Comparison of ENCODE assay signal across 8 mouse cellular contexts in the genomic region with DNA sequence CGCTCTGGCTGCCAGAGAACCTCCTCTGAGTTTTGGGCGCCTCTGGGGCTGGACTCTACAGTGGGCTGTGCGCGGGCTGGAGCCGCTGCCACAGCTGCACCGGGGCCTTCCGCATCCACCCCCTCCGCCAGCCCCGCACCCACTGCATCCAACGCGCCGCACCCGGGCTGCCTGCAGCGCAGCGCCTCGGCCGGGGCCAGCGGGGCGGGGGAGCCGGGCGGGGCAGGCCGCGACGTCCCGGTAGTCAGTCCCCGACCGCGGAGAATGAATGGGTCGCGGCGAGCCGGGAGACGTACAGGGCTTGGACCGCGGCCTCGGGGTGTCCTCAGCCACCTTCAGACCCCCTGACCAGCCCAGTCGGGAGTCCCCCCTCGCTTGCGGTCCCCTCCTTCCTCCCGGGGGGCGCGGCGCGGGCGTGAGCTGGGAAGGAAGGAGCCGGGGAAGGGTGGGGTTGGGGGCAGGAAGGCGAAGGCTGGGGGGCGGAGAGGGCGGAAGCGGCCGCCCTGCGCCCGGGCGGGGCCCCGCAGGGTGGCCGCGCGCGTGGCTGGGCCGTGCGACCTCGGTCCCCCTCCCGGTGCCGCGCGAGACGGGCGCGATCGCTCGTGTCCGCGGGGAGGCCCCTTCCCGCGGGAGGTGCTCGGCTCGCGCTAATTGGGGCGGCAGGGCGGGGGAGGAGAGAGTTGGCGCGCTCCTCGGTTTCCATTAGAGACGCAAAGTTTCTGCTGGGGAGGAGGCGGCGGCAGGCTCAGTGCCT. TPM values are rescaled to one million over a fixed set of nuclear protein-coding genes. Genes with fewer than 3 reads are reported as not detected.
A peak's percentile ranks its signal among the peaks of the same experiment; 100 is the strongest.
DNase-seq lines count a peak whose midpoint lies in the region; ATAC-seq and TF ChIP-seq lines count a peak whose summit lies in the region.

No protein-coding gene starts in this region.

- DNase-seq in 3134 (ENCODE audit: extremely low read depth, insufficient read length, low spot score) (peak; percentile 74), liver (peak; percentile 80)
- DNase-seq in adrenal gland, postnatal 10 days: peak; percentile 79
- peak; percentile 72 for DNase-seq in embryonic facial prominence, embryonic 10.5 days (ENCODE audit: low spot score)
- DNase-seq in heart, adult 2 months: peak; percentile 86 to 88
- peak; percentile 78 for DNase-seq in kidney, adult 18-20 months
- DNase-seq in midbrain, postnatal 0 days (ENCODE audit: low spot score): peak; percentile 66
- DNase-seq in spleen, postnatal 36 days (ENCODE audit: low spot score in 2 of 2): peak; percentile 66 to 72

- no peaks in the 10 kb centered on the region; the same call in 1 of the 2 replicates for H3K27me3 ChIP-seq in embryonic facial prominence, embryonic 10.5 days (replicated peaks; ENCODE audit: low read depth, poor library complexity, severe bottlenecking)
- H3K27me3 ChIP-seq in heart, adult 2 months (ENCODE audit: control insufficient read depth, insufficient read depth, low read length): no peaks in the 10 kb centered on the region
- no peaks in the 10 kb centered on the region for H3K27me3 ChIP-seq in midbrain, postnatal 0 days (ENCODE audit: insufficient read depth, low read length)

- H3K4me2 ChIP-seq in midbrain, postnatal 0 days (ENCODE audit: low read depth, low read length, poor library complexity, severe bottlenecking): peak overlapping the region; percentile 91

- no peaks in the 10 kb centered on the region for H3K9me3 ChIP-seq in embryonic facial prominence, embryonic 10.5 days
- no peaks in the 10 kb centered on the region for H3K9me3 ChIP-seq in midbrain, postnatal 0 days (ENCODE audit: low read length)

- peak; percentile 81 for ATAC-seq in midbrain, postnatal 0 days (ENCODE audit: low FRiP score)

- WGBS in embryonic facial prominence, embryonic 10.5 days: under 1% methylated on average over 85 of the region's 86 CpGs
- WGBS in heart, adult 2 months: 1% methylated on average over 82 of the region's 86 CpGs
- 0% methylated on average over 47 of the region's 86 CpGs for WGBS in midbrain, postnatal 0 days

- peak overlapping the region; percentile 93 for H3K27ac ChIP-seq in embryonic facial prominence, embryonic 10.5 days (replicated peaks)
- H3K27ac ChIP-seq in heart, adult 2 months: peak overlapping the region; percentile 96
- peak overlapping the region; percentile 91 for H3K27ac ChIP-seq in midbrain, postnatal 0 days (ENCODE audit: low read depth, low read length)

- peaks cover 29% of the 10 kb centered on the region for H3K36me3 ChIP-seq in embryonic facial prominence, embryonic 10.5 days (replicated peaks)
- peaks cover 29% of the 10 kb centered on the region for H3K36me3 ChIP-seq in heart, adult 2 months (ENCODE audit: control insufficient read depth, insufficient read depth, low read length)
- H3K36me3 ChIP-seq in midbrain, postnatal 0 days (ENCODE audit: insufficient read depth, low read length): peaks cover 20% of the 10 kb centered on the region

- H3K4me1 ChIP-seq in embryonic facial prominence, embryonic 10.5 days: peaks cover 29% of the 10 kb centered on the region
- H3K4me1 ChIP-seq in heart, adult 2 months (ENCODE audit: control insufficient read depth, insufficient read depth, low read length): peaks cover 10% of the 10 kb centered on the region
- peaks cover 13% of the 10 kb centered on the region for H3K4me1 ChIP-seq in midbrain, postnatal 0 days (ENCODE audit: insufficient read depth, low read length)

- H3K9ac ChIP-seq in heart, adult 2 months (ENCODE audit: low read depth, low read length): peak overlapping the region; percentile 90
- H3K9ac ChIP-seq in midbrain, postnatal 0 days (replicated peaks; ENCODE audit: low read length, poor library complexity, severe bottlenecking): peak overlapping the region; percentile 91

- 0 out of 2 replicates have a peak, but pooled peaks have one; percentile 6 for TF ChIP-seq POLR2A in heart, adult 2 months (IDR thresholded peaks at IDR 0.05; ENCODE audit: insufficient read depth, low read depth, low read length)

- peaks cover 8% of the 10 kb centered on the region for H3K79me2 ChIP-seq in heart, adult 2 months (replicated peaks; ENCODE audit: control insufficient read depth, insufficient read depth, low read length)

- intact Hi-C loops in heart, adult 2 months (cut with DNase I): loop anchor here (1.0 to 5.0 kb wide), 4 partner anchors 12 to 327 kb away; partner anchors contain the start of gene Nrde2

- TF ChIP-seq EP300 in heart, adult 2 months (IDR thresholded peaks at IDR 0.05; ENCODE audit: insufficient read depth, low read depth, low read length): no peak

- TF ChIP-seq CTCF in heart, adult 2 months (IDR thresholded peaks at IDR 0.05): no peak
- no peak for TF ChIP-seq CTCF in midbrain, postnatal 0 days (IDR thresholded peaks at IDR 0.05)

- H3K4me3 ChIP-seq in embryonic facial prominence, embryonic 10.5 days: peak overlapping the region; percentile 93
- H3K4me3 ChIP-seq in heart, adult 2 months: peak overlapping the region; percentile 94
- H3K4me3 ChIP-seq in midbrain, postnatal 0 days (ENCODE audit: low read depth, low read length): peak overlapping the region; percentile 99

RNA-seq across cellular contexts. Expression of gene Calm1, which starts 0.8 kb away (rescaled TPM):
- total RNA-seq in adrenal gland, postnatal 10 days (2021): 100 to 1,000 TPM; 355 to 389 TPM
- polyA plus RNA-seq in embryonic facial prominence, embryonic 10.5 days (2016; fragmentation: Nextera tagmentation; extraction: Ambion mirVana): 1,151 and 1,166 TPM in 2 replicates
- 100 to 1,000 TPM; 224 to 240 TPM for total RNA-seq in heart, adult 2 months (2021)
- 99.2 and 105 TPM in 2 replicates for polyA plus RNA-seq in heart, adult 2 months (2012; rRNA removed)
- 1,086 and 1,419 TPM in 2 replicates for total RNA-seq in midbrain, postnatal 0 days (2014; rRNA removed)
- 4,369 and 4,581 TPM in 2 replicates for polyA plus RNA-seq in midbrain, postnatal 0 days (2015; fragmentation: Nextera tagmentation; extraction: Ambion mirVana)

RNA-seq across cellular contexts. Expression of gene Nrde2, which starts 40.6 kb away (rescaled TPM):
- total RNA-seq in adrenal gland, postnatal 10 days (2021): 10 to 100 TPM; 14.8 to 19.4 TPM
- 16.0 and 16.2 TPM in 2 replicates for polyA plus RNA-seq in embryonic facial prominence, embryonic 10.5 days (2016; fragmentation: Nextera tagmentation; extraction: Ambion mirVana)
- 10 to 100 TPM in 1 of 2 experiments, 1 to 10 TPM in 1; 7.9 to 11.0 TPM for total RNA-seq in heart, adult 2 months (2021)
- 5.1 and 6.9 TPM in 2 replicates for polyA plus RNA-seq in heart, adult 2 months (2012; rRNA removed)
- total RNA-seq in midbrain, postnatal 0 days (2014; rRNA removed): 13.9 and 23.4 TPM in 2 replicates
- 12.9 and 13.1 TPM in 2 replicates for polyA plus RNA-seq in midbrain, postnatal 0 days (2015; fragmentation: Nextera tagmentation; extraction: Ambion mirVana)

Comparison
In these comparisons a context has a peak if more than half of its experiments do, and no peak if none do; other contexts are left out.
1. Peak in every context shown above with its lines: DNase-seq, ATAC-seq, H3K4me3 ChIP-seq and H3K27ac ChIP-seq.